ENCODE assay signal across 16 mouse cellular contexts in the genomic region with DNA sequence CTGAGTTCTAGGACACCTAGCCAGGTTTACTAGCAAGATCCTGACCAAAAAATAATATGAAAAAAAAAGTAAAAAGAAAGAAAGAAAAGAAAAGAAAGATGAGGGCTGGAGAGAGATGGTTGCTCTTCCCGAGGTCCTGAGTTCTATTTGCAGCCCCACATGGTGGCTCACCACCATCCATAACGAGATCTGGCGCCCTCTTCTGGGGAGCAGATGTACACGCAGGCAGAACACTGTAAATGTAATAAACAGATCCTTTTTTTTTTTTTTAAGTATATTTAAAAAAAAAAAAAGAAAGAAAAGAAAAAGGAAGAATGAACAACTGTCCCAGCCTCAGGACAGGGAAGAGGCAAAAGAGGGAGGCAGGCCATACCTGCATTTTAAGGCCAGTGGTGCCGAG. TPM values are rescaled to one million over a fixed set of nuclear protein-coding genes. Genes with fewer than 3 reads are reported as not detected.
DNase-seq lines count a peak whose midpoint lies in the region; ATAC-seq and TF ChIP-seq lines count a peak whose summit lies in the region.
"Had no signal": no experiment of that assay in that cellular context is flagged by ENCODE, and none has a peak within 500 bp of the region (broad histone marks: within the 10 kb centered on the region; RNA-seq: fewer than 3 reads in every experiment).

No protein-coding gene starts in this region.

- no peaks in the 10 kb centered on the region; the same call in 1 of the 2 replicates for H3K4me1 ChIP-seq in kidney, adult 2 months (ENCODE audit: control insufficient read depth, insufficient read depth, low read length)
- H3K4me1 ChIP-seq in bone marrow, adult 2 months (ENCODE audit: control insufficient read depth, insufficient read depth, low read length) = no peaks in the 10 kb centered on the region
- no peaks in the 10 kb centered on the region for H3K4me1 ChIP-seq in hindbrain, embryonic 16.5 days (ENCODE audit: control insufficient read depth, insufficient read depth, low read depth, low read length)
- H3K4me1 ChIP-seq: embryonic facial prominence, embryonic 12.5 days had no signal

- H3K9ac ChIP-seq in hindbrain, embryonic 16.5 days (ENCODE audit: low read depth, low read length) = no peak overlapping the region
- H3K9ac ChIP-seq: embryonic facial prominence, embryonic 12.5 days had no signal

- no peak for DNase-seq in kidney, adult 2 months
- no peak for DNase-seq in kidney, adult 9 months
- peak; percentile 37 for DNase-seq in thymus, postnatal 0 days (ENCODE audit: low spot score)
- no peak for DNase-seq in thymus, adult 18-20 months
- DNase-seq in thymus, postnatal 4 days = peak; percentile 74
- DNase-seq: cerebellum, postnatal 10 days; kidney, adult 8-10 months; right cerebral cortex, postnatal 25 days had no signal

- H3K27ac ChIP-seq in kidney, adult 2 months (ENCODE audit: insufficient read depth, low read depth, low read length) = no peak overlapping the region
- H3K27ac ChIP-seq in bone marrow, adult 2 months (ENCODE audit: control insufficient read depth, insufficient read depth, low read depth, low read length, poor library complexity) = no peak overlapping the region
- no peak overlapping the region for H3K27ac ChIP-seq in hindbrain, embryonic 16.5 days (ENCODE audit: low read depth, low read length)
- H3K27ac ChIP-seq: embryonic facial prominence, embryonic 12.5 days; midbrain, embryonic 10.5 days had no signal

- WGBS in kidney, adult 2 months = 55% methylated on average over 5 of the region's 5 CpGs
- 50% methylated on average over 5 of the region's 5 CpGs for WGBS in bone marrow, adult 2 months
- WGBS in hindbrain, embryonic 16.5 days = 52% methylated on average over 5 of the region's 5 CpGs

- no peak for ATAC-seq in activated CD4-positive, CD25-positive, alpha-beta regulatory T cell, adult 4 months
- no peak for ATAC-seq in hindbrain, embryonic 16.5 days
- ATAC-seq: forebrain, embryonic 14.5 days; Patski had no signal

- H3K4me2 ChIP-seq in hindbrain, embryonic 16.5 days (ENCODE audit: low read length) = no peak overlapping the region
- H3K4me2 ChIP-seq: embryonic facial prominence, embryonic 12.5 days had no signal

- TF ChIP-seq POLR2A in kidney, adult 2 months (IDR thresholded peaks at IDR 0.05; ENCODE audit: low read depth, low read length) = no peak
- TF ChIP-seq POLR2A in bone marrow, adult 2 months (IDR thresholded peaks at IDR 0.05; ENCODE audit: borderline replicate concordance, control insufficient read depth, low read depth, low read length) = no peak

- no peaks in the 10 kb centered on the region for H3K27me3 ChIP-seq in kidney, adult 2 months (replicated peaks; ENCODE audit: control insufficient read depth, insufficient read depth, low read length)
- H3K27me3 ChIP-seq in hindbrain, embryonic 16.5 days (replicated peaks; ENCODE audit: control insufficient read depth, insufficient read depth, low read length) = 0 out of 2 replicates have a peak, but pooled peaks cover 3% of the 10 kb centered on the region
- H3K27me3 ChIP-seq: embryonic facial prominence, embryonic 12.5 days; Patski had no signal

- peak; percentile 50 for TF ChIP-seq CTCF in kidney, adult 2 months (conservative IDR thresholded peaks at IDR 0.05; ENCODE audit: insufficient read depth, insufficient read length, low read depth, low read length)
- TF ChIP-seq CTCF in bone marrow, adult 2 months (IDR thresholded peaks at IDR 0.05; ENCODE audit: control insufficient read depth, insufficient read depth, low read length) = peak; percentile 72

- H3K4me3 ChIP-seq in kidney, adult 2 months (ENCODE audit: insufficient read depth, low read depth, low read length) = no peak overlapping the region
- H3K4me3 ChIP-seq in bone marrow, adult 2 months (replicated peaks; ENCODE audit: control insufficient read depth, low read depth, low read length) = no peak overlapping the region
- no peak overlapping the region for H3K4me3 ChIP-seq in hindbrain, embryonic 16.5 days (ENCODE audit: low read length)
- H3K4me3 ChIP-seq: embryonic facial prominence, embryonic 12.5 days; midbrain, embryonic 10.5 days had no signal

- H3K36me3 ChIP-seq in kidney, adult 2 months (ENCODE audit: control insufficient read depth, insufficient read depth, low read length) = no peaks in the 10 kb centered on the region
- no peaks in the 10 kb centered on the region for H3K36me3 ChIP-seq in hindbrain, embryonic 16.5 days (ENCODE audit: control insufficient read depth, insufficient read depth, low read length)
- H3K36me3 ChIP-seq: embryonic facial prominence, embryonic 12.5 days; midbrain, embryonic 10.5 days had no signal

- no peaks in the 10 kb centered on the region for H3K9me3 ChIP-seq in hindbrain, embryonic 16.5 days (ENCODE audit: control insufficient read depth, low read length)
- H3K9me3 ChIP-seq: embryonic facial prominence, embryonic 12.5 days; midbrain, embryonic 10.5 days had no signal

RNA-seq across cellular contexts. Expression of gene Cebpb, which starts 10.1 kb away (rescaled TPM):
- 45.3 and 70.3 TPM in 2 replicates for polyA plus RNA-seq in kidney, adult 2 months (2012; rRNA removed)
- polyA plus RNA-seq in thymus, postnatal 0 days (2015; fragmentation: Nextera tagmentation; extraction: Ambion mirVana) = 7.3 and 7.8 TPM in 2 replicates
- 13.0 and 19.5 TPM in 2 replicates for polyA plus RNA-seq in bone marrow, adult 2 months (2011; ENCODE audit: insufficient read depth, insufficient read length, low replicate concordance, missing spikeins)
- 1 to 10 TPM in 1 of 2 experiments, under 1 TPM in 1; 0.32 to 2.6 TPM for polyA plus RNA-seq in activated CD4-positive, CD25-positive, alpha-beta regulatory T cell, adult 4 months (2017; shearing (Covaris generic))
- polyA plus RNA-seq in hindbrain, embryonic 16.5 days (2015; fragmentation: Nextera tagmentation; extraction: Ambion mirVana) = 0.15 and 0.22 TPM in 2 replicates

RNA-seq across cellular contexts. Expression of gene Tmem189, which starts 11.0 kb away (rescaled TPM):
- 288 and 414 TPM in 2 replicates for polyA plus RNA-seq in kidney, adult 2 months (2012; rRNA removed)
- 43.7 and 47.7 TPM in 2 replicates for polyA plus RNA-seq in thymus, postnatal 0 days (2015; fragmentation: Nextera tagmentation; extraction: Ambion mirVana)
- polyA plus RNA-seq in bone marrow, adult 2 months (2011; ENCODE audit: insufficient read depth, insufficient read length, low replicate concordance, missing spikeins) = 20.8 and 36.2 TPM in 2 replicates
- 10 to 100 TPM; 12.6 to 13.5 TPM for polyA plus RNA-seq in activated CD4-positive, CD25-positive, alpha-beta regulatory T cell, adult 4 months (2017; shearing (Covaris generic))
- 37.1 and 39.3 TPM in 2 replicates for polyA plus RNA-seq in hindbrain, embryonic 16.5 days (2015; fragmentation: Nextera tagmentation; extraction: Ambion mirVana)

RNA-seq across cellular contexts. Expression of gene Gm20431, which starts 17.3 kb away (rescaled TPM):
- 30.7 and 31.8 TPM in 2 replicates for polyA plus RNA-seq in kidney, adult 2 months (2012; rRNA removed)
- polyA plus RNA-seq in thymus, postnatal 0 days (2015; fragmentation: Nextera tagmentation; extraction: Ambion mirVana) = 6.7 and 7.1 TPM in 2 replicates
- polyA plus RNA-seq in bone marrow, adult 2 months (2011; ENCODE audit: insufficient read depth, insufficient read length, low replicate concordance, missing spikeins) = not detected in 2 replicates
- polyA plus RNA-seq in activated CD4-positive, CD25-positive, alpha-beta regulatory T cell, adult 4 months (2017; shearing (Covaris generic)) = not detected
- polyA plus RNA-seq in hindbrain, embryonic 16.5 days (2015; fragmentation: Nextera tagmentation; extraction: Ambion mirVana) = 11.9 and 12.8 TPM in 2 replicates
- polyA plus RNA-seq: liver, embryonic 16.5 days had no signal

RNA-seq across cellular contexts. Expression of gene Ube2v1, which starts 46.7 kb away (rescaled TPM):
- 108 and 114 TPM in 2 replicates for polyA plus RNA-seq in kidney, adult 2 months (2012; rRNA removed)
- polyA plus RNA-seq in thymus, postnatal 0 days (2015; fragmentation: Nextera tagmentation; extraction: Ambion mirVana) = 215 and 236 TPM in 2 replicates
- 73.5 and 124 TPM in 2 replicates for polyA plus RNA-seq in bone marrow, adult 2 months (2011; ENCODE audit: insufficient read depth, insufficient read length, low replicate concordance, missing spikeins)
- polyA plus RNA-seq in activated CD4-positive, CD25-positive, alpha-beta regulatory T cell, adult 4 months (2017; shearing (Covaris generic)) = 100 to 1,000 TPM; 308 to 398 TPM
- 390 and 393 TPM in 2 replicates for polyA plus RNA-seq in hindbrain, embryonic 16.5 days (2015; fragmentation: Nextera tagmentation; extraction: Ambion mirVana)

Comparison
In these comparisons a context has a peak if more than half of its experiments do, and no peak if none do; other contexts are left out.
1. DNase-seq: peak in thymus, postnatal 0 days (single experiment) and thymus, postnatal 4 days (single experiment); none in kidney, adult 2 months (single experiment), kidney, adult 9 months (single experiment) and thymus, adult 18-20 months (0 of 2).